11 mouse cellular contexts compared by ENCODE assay signal in the genomic region with DNA sequence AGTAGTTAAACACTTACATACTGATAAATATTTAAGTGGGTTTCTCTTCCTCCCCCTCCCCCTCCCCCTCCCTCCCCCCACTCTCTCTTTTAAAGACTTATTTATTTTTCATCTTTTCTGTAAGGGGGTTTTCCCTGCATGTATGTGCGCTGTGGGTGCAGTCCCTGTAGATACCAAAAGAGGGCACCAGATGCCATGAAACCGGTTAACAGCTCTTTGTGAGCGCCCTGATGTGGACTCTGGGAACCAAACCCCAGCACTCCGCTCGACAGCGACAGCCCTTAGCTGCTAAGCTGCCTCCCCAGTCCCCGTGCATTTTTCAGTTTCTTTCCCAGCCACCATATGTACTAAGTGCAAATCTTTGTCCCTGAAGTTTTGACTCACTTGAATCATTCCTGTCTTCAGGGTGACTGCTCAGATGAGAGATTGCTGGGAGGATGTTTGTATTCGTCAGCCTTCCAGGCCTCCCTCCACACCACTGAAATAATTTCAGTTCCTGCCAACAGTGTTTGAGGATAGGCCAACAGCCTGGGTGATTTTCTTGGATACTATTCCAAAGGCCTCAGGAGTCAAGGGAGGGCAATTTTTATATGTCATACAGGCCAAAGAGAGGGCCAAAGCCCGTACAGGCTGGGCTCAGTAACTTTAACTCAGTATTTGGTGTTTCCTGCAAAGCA.
DNase-seq lines count a peak whose midpoint lies in the region.
"Had no signal": no experiment of that assay in that cellular context is flagged by ENCODE, and none has a peak within 500 bp of the region (broad histone marks: within the 10 kb centered on the region; RNA-seq: fewer than 3 reads in every experiment).

No protein-coding gene starts in this region.

- peak; percentile 57 for DNase-seq in adrenal gland, adult 2 months
- DNase-seq in adrenal gland, postnatal 4 days (ENCODE audit: low spot score in 2 of 2): no peak
- DNase-seq in kidney, postnatal 4 days: peak; percentile 17 to 22
- DNase-seq in kidney, adult 9 months: no peak
- peak; percentile 81 for DNase-seq in R1 (ENCODE audit: low read depth, low spot score)
- peak; percentile 76 for DNase-seq in lung, postnatal 10 days
- DNase-seq in urinary bladder, adult 2 months (ENCODE audit: low spot score): no peak
- DNase-seq in ovary, postnatal 10 days (ENCODE audit: low spot score): no peak
- DNase-seq: embryo, embryonic 11 days; kidney, adult 11 months; right cerebral cortex, postnatal 25 days had no signal

Comparison
In these comparisons a context has a peak if more than half of its experiments do, and no peak if none do; other contexts are left out.
1. DNase-seq: peak in adrenal gland, adult 2 months (single experiment), kidney, postnatal 4 days (2 of 2), R1 (single experiment) and lung, postnatal 10 days (single experiment); none in adrenal gland, postnatal 4 days (0 of 2), kidney, adult 9 months (single experiment), urinary bladder, adult 2 months (single experiment) and ovary, postnatal 10 days (single experiment).